ENCODE assay signal across 9 mouse cellular contexts in genomic region chr5:137757887-137758286, GRCm38 (mm10). TPM values are rescaled to one million over a fixed set of nuclear protein-coding genes. Genes with fewer than 3 reads are reported as not detected.
DNase-seq lines count a peak whose midpoint lies in the region; ATAC-seq and TF ChIP-seq lines count a peak whose summit lies in the region.
"Had no signal": no experiment of that assay in that cellular context is flagged by ENCODE, and none has a peak within 500 bp of the region (broad histone marks: within the 10 kb centered on the region; RNA-seq: fewer than 3 reads in every experiment).

No protein-coding gene starts in this region.

- H3K4me3 ChIP-seq in kidney, adult 2 months (ENCODE audit: insufficient read depth, low read depth, low read length) = no peak overlapping the region
- H3K4me3 ChIP-seq in kidney, embryonic 14.5 days (ENCODE audit: low read length) = no peak overlapping the region
- H3K4me3 ChIP-seq in lung, postnatal 0 days (ENCODE audit: low read depth, low read length) = no peak overlapping the region
- H3K4me3 ChIP-seq: megakaryocyte, embryonic 14.5 days had no signal

- peaks cover 9% of the 10 kb centered on the region for H3K4me1 ChIP-seq in kidney, adult 2 months (ENCODE audit: control insufficient read depth, insufficient read depth, low read length)
- 0 out of 2 replicates have a peak, but pooled peaks cover 3% of the 10 kb centered on the region for H3K4me1 ChIP-seq in kidney, embryonic 14.5 days (ENCODE audit: control insufficient read depth, insufficient read depth, low read length)
- H3K4me1 ChIP-seq in lung, postnatal 0 days (ENCODE audit: insufficient read depth, low read depth, low read length) = peaks cover 7% of the 10 kb centered on the region

- TF ChIP-seq CTCF in kidney, adult 2 months (conservative IDR thresholded peaks at IDR 0.05; ENCODE audit: insufficient read depth, insufficient read length, low read depth, low read length) = no peak
- TF ChIP-seq CTCF in lung, postnatal 0 days (IDR thresholded peaks at IDR 0.05) = no peak

- H3K27me3 ChIP-seq in kidney, adult 2 months (replicated peaks; ENCODE audit: control insufficient read depth, insufficient read depth, low read length) = no peaks in the 10 kb centered on the region
- no peaks in the 10 kb centered on the region for H3K27me3 ChIP-seq in kidney, embryonic 14.5 days (ENCODE audit: control insufficient read depth, insufficient read depth, low read length)
- no peaks in the 10 kb centered on the region for H3K27me3 ChIP-seq in lung, postnatal 0 days (replicated peaks; ENCODE audit: insufficient read depth, low read length)
- H3K27me3 ChIP-seq: megakaryocyte, embryonic 14.5 days had no signal

- H3K27ac ChIP-seq in kidney, adult 2 months (ENCODE audit: insufficient read depth, low read depth, low read length) = no peak overlapping the region
- H3K27ac ChIP-seq in kidney, embryonic 14.5 days (ENCODE audit: low read depth, low read length) = no peak overlapping the region
- H3K27ac ChIP-seq in lung, postnatal 0 days (ENCODE audit: low read length) = no peak overlapping the region

- 43% methylated on average over 6 of the region's 6 CpGs for WGBS in kidney, adult 2 months
- WGBS in kidney, embryonic 14.5 days = 90% methylated on average over 6 of the region's 6 CpGs
- 41% methylated on average over 6 of the region's 6 CpGs for WGBS in lung, postnatal 0 days

- H3K9me3 ChIP-seq in kidney, embryonic 14.5 days (ENCODE audit: control insufficient read depth, low read length) = no peaks in the 10 kb centered on the region
- no peaks in the 10 kb centered on the region for H3K9me3 ChIP-seq in lung, postnatal 0 days (ENCODE audit: low read length)
- H3K9me3 ChIP-seq: megakaryocyte, embryonic 14.5 days had no signal

- no peak for ATAC-seq in kidney, embryonic 14.5 days (ENCODE audit: low FRiP score, low TSS enrichment)
- ATAC-seq in frontal cortex, adult (ENCODE audit: low TSS enrichment) = 0 out of 2 replicates have a peak, but pooled peaks have one; percentile 18
- no peak for ATAC-seq in lung, postnatal 0 days

- no peak for TF ChIP-seq EP300 in lung, postnatal 0 days (IDR thresholded peaks at IDR 0.05)

- H3K4me2 ChIP-seq in kidney, embryonic 14.5 days (replicated peaks; ENCODE audit: low read depth, low read length) = no peak overlapping the region
- no peak overlapping the region for H3K4me2 ChIP-seq in lung, postnatal 0 days (replicated peaks; ENCODE audit: low read depth, low read length)

- no peak overlapping the region for H3K9ac ChIP-seq in kidney, embryonic 14.5 days (ENCODE audit: low read depth, low read length)
- no peak overlapping the region; the same call in 1 of the 2 replicates for H3K9ac ChIP-seq in lung, postnatal 0 days (replicated peaks; ENCODE audit: low read depth)

- no peaks in the 10 kb centered on the region; the same call in 1 of the 2 replicates for H3K36me3 ChIP-seq in kidney, adult 2 months (ENCODE audit: control insufficient read depth, insufficient read depth, low read length)
- H3K36me3 ChIP-seq in kidney, embryonic 14.5 days (ENCODE audit: control insufficient read depth, insufficient read depth, low read length) = peaks cover 45% of the 10 kb centered on the region
- H3K36me3 ChIP-seq in lung, postnatal 0 days (ENCODE audit: insufficient read depth, low read length) = 0 out of 2 replicates have a peak, but pooled peaks cover 3% of the 10 kb centered on the region

- no peak for TF ChIP-seq POLR2A in kidney, adult 2 months (IDR thresholded peaks at IDR 0.05; ENCODE audit: low read depth, low read length)

- DNase-seq in kidney, adult 2 months = peak; percentile 39
- peak; percentile 83 for DNase-seq in cerebellum, adult 11-12 months
- peak; percentile 82 to 90 for DNase-seq in layer of hippocampus, postnatal 10 days (ENCODE audit: low spot score in 2 of 2)
- DNase-seq in right cerebral cortex, postnatal 36 days (ENCODE audit: low spot score in 2 of 2) = peak; percentile 78 to 82
- no peak for DNase-seq in ovary, postnatal 10 days (ENCODE audit: low spot score)
- DNase-seq in lung, postnatal 0 days (ENCODE audit: low spot score) = no peak

RNA-seq across cellular contexts. Expression of gene Tsc22d4, which starts 12.4 kb away (rescaled TPM):
- polyA plus RNA-seq in kidney, adult 2 months (2012; rRNA removed) = 71.2 and 78.4 TPM in 2 replicates
- 104 and 121 TPM in 2 replicates for polyA plus RNA-seq in kidney, embryonic 14.5 days (2014; fragmentation: Nextera tagmentation; extraction: Ambion mirVana)
- total RNA-seq in layer of hippocampus, postnatal 10 days (2021) = 100 to 1,000 TPM; 141 to 146 TPM
- 119 and 129 TPM in 2 replicates for polyA plus RNA-seq in lung, postnatal 0 days (2015; fragmentation: Nextera tagmentation; extraction: Ambion mirVana)

RNA-seq across cellular contexts. Expression of gene Nyap1, which starts 16.5 kb away (rescaled TPM):
- 3.1 and 4.1 TPM in 2 replicates for polyA plus RNA-seq in kidney, adult 2 months (2012; rRNA removed)
- 0.56 and 1.1 TPM in 2 replicates for polyA plus RNA-seq in kidney, embryonic 14.5 days (2014; fragmentation: Nextera tagmentation; extraction: Ambion mirVana)
- 100 to 1,000 TPM; 100 to 105 TPM for total RNA-seq in layer of hippocampus, postnatal 10 days (2021)
- polyA plus RNA-seq in lung, postnatal 0 days (2015; fragmentation: Nextera tagmentation; extraction: Ambion mirVana) = 0.51 and 0.65 TPM in 2 replicates

RNA-seq across cellular contexts. Expression of gene Ppp1r35, which starts 20.8 kb away (rescaled TPM):
- polyA plus RNA-seq in kidney, adult 2 months (2012; rRNA removed) = 30.6 and 36.6 TPM in 2 replicates
- 41.6 and 54.8 TPM in 2 replicates for polyA plus RNA-seq in kidney, embryonic 14.5 days (2014; fragmentation: Nextera tagmentation; extraction: Ambion mirVana)
- total RNA-seq in layer of hippocampus, postnatal 10 days (2021) = 10 to 100 TPM; 23.2 to 31.6 TPM
- polyA plus RNA-seq in lung, postnatal 0 days (2015; fragmentation: Nextera tagmentation; extraction: Ambion mirVana) = 28.8 and 29.8 TPM in 2 replicates

RNA-seq across cellular contexts. Expression of gene Mepce, which starts 29.6 kb away (rescaled TPM):
- polyA plus RNA-seq in kidney, adult 2 months (2012; rRNA removed) = 41.0 and 42.9 TPM in 2 replicates
- polyA plus RNA-seq in kidney, embryonic 14.5 days (2014; fragmentation: Nextera tagmentation; extraction: Ambion mirVana) = 11.8 and 16.4 TPM in 2 replicates
- total RNA-seq in layer of hippocampus, postnatal 10 days (2021) = 10 to 100 TPM; 33.0 to 33.7 TPM
- polyA plus RNA-seq in lung, postnatal 0 days (2015; fragmentation: Nextera tagmentation; extraction: Ambion mirVana) = 12.2 and 13.7 TPM in 2 replicates

RNA-seq across cellular contexts. Expression of gene Zcwpw1, which starts 29.7 kb away (rescaled TPM):
- polyA plus RNA-seq in kidney, adult 2 months (2012; rRNA removed) = 1.6 and 2.5 TPM in 2 replicates
- 21.8 and 27.4 TPM in 2 replicates for polyA plus RNA-seq in kidney, embryonic 14.5 days (2014; fragmentation: Nextera tagmentation; extraction: Ambion mirVana)
- 1 to 10 TPM; 4.8 to 6.3 TPM for total RNA-seq in layer of hippocampus, postnatal 10 days (2021)
- polyA plus RNA-seq in lung, postnatal 0 days (2015; fragmentation: Nextera tagmentation; extraction: Ambion mirVana) = 2.4 and 4.3 TPM in 2 replicates

Comparison
In these comparisons a context has a peak if more than half of its experiments do, and no peak if none do; other contexts are left out.
1. DNase-seq: peak in kidney, adult 2 months (single experiment), cerebellum, adult 11-12 months (single experiment), layer of hippocampus, postnatal 10 days (2 of 2) and right cerebral cortex, postnatal 36 days (2 of 2); none in ovary, postnatal 10 days (single experiment) and lung, postnatal 0 days (single experiment).